Mouse (Mus musculus) heart, postnatal 0 days (tissue): Measurements from ENCODE around the gene Uhrf1bp1.

Experiments
- CTCF ChIP-seq: IDR thresholded peaks from 2 replicates; pipeline ENCODE4 v1.5.1; 2016; ENCODE audit warnings: antibody characterized with exemption, control low read depth, low read depth
- EP300 ChIP-seq: IDR thresholded peaks from 2 replicates; pipeline ENCODE4 v1.6.1; 2016; ENCODE audit warnings: antibody characterized with exemption, low read depth

GRCm38 (mm10) chr17:27825539-27825938 lies 30.7 kb upstream of the Uhrf1bp1 start:
- TF ChIP-seq CTCF = no peak
- no peak for TF ChIP-seq EP300
